Mouse (Mus musculus) heart, embryonic 15.5 days (tissue): ENCODE data around the gene Sema3a. TPM values are rescaled to one million over a fixed set of nuclear protein-coding genes. Genes with fewer than 3 reads are reported as not detected.
"Not testable (repeated sequence)": the region's sequence is repeated elsewhere in the genome, so short reads cannot be mapped to it uniquely, and the experiment has no call there.

ENCODE experiments used
- ATAC-seq: fragments of 200-750 bp; cut with Nextera tagmentation; replicated peaks from 2 replicates; pipeline ENCODE4 v1.8.0; 2017; ENCODE audit warnings: low read depth, moderate TSS enrichment; ENCODE audit not compliant: insufficient number of reproducible peaks, insufficient read depth, low FRiP score
- H3K27ac ChIP-seq: fragments of 300-500 bp; sonication (generic); 2 replicates; pipeline ENCODE4 v1.5.1; 2015; ENCODE audit warnings: mild to moderate bottlenecking, inconsistent platforms
- H3K27me3 ChIP-seq: fragments of 300-500 bp; sonication (generic); 2 replicates; pipeline ENCODE4 v1.6.1; 2015; ENCODE audit warnings: inconsistent platforms
- H3K36me3 ChIP-seq: fragments of 300-500 bp; sonication (generic); 2 replicates; pipeline ENCODE4 v1.6.1; 2015; ENCODE audit warnings: mild to moderate bottlenecking, inconsistent platforms
- H3K4me1 ChIP-seq: fragments of 300-500 bp; sonication (generic); replicated peaks from 2 replicates; pipeline ENCODE4 v1.6.1; 2015; ENCODE audit warnings: inconsistent platforms
- H3K4me2 ChIP-seq: fragments of 300-500 bp; sonication (generic); 2 replicates; pipeline ENCODE4 v1.6.1; 2015; ENCODE audit warnings: inconsistent platforms, mild to moderate bottlenecking, moderate library complexity
- H3K4me3 ChIP-seq: fragments of 300-500 bp; sonication (generic); 2 replicates; pipeline ENCODE4 v1.5.1; 2015; ENCODE audit warnings: mild to moderate bottlenecking, inconsistent platforms
- H3K9ac ChIP-seq: fragments of 300-500 bp; sonication (generic); 2 replicates; pipeline ENCODE4 v1.6.1; 2015; ENCODE audit warnings: mild to moderate bottlenecking, inconsistent platforms
- H3K9me3 ChIP-seq: fragments of 300-500 bp; sonication (generic); replicated peaks from 2 replicates; pipeline ENCODE4 v1.6.1; 2016; ENCODE audit warnings: inconsistent platforms
- WGBS: fragments of 180-500 bp; shearing (Covaris S2); methylation state at CpG from one replicate; pipeline ENCODE4 v1.1.7; 2015; ENCODE audit warnings: mixed read lengths; 5-methylcytosine and 5-hydroxymethylcytosine counted together
- polyA plus RNA-seq: library from polyadenylated mRNA; unstranded; fragments of >200 nt; fragmentation: Nextera tagmentation; extraction: Ambion mirVana; gene quantifications from 2 replicates; pipeline ENCODE4 v1.2.1, GENCODE M21; 2015

The Sema3a gene
- polyA plus RNA-seq, 1 experiment from 2014 or later = 8.2 TPM

- no peak overlapping the region for H3K27ac ChIP-seq
- no peaks in the 10 kb centered on the region for H3K36me3 ChIP-seq
- H3K27me3 ChIP-seq = no peaks in the 10 kb centered on the region
- no peaks in the 10 kb centered on the region for H3K9me3 ChIP-seq
- no peak overlapping the region for H3K9ac ChIP-seq
- ATAC-seq = no peak
- WGBS = 88% methylated on average over 1 of the region's 1 CpGs
- no peak overlapping the region for H3K4me3 ChIP-seq
- peaks cover 23% of the 10 kb centered on the region for H3K4me1 ChIP-seq
- H3K4me2 ChIP-seq = no peak overlapping the region
Measured at GRCm38 (mm10) chr5:13550953-13551352, 425.7 kb downstream of the Sema3a start.

GRCm38 (mm10) chr5:13557257-13557656 lies 432.0 kb downstream of the Sema3a start:
- Histone ChIP-seq H3K9ac (no peak overlapping the region), H3K9me3 (no peaks in the 10 kb centered on the region), H3K27ac (no peak overlapping the region), H3K4me2 (no peak overlapping the region), H3K4me3 (no peak overlapping the region), H3K4me1 (no peaks in the 10 kb centered on the region), H3K27me3 (no peaks in the 10 kb centered on the region), H3K36me3 (no peaks in the 10 kb centered on the region)
- WGBS = 70% methylated on average over 4 of the region's 4 CpGs
- ATAC-seq = no peak

- no peaks in the 10 kb centered on the region for H3K9me3 ChIP-seq
- no peaks in the 10 kb centered on the region for H3K36me3 ChIP-seq
- WGBS = 83% methylated on average over 3 of the region's 3 CpGs
- no peak overlapping the region for H3K4me3 ChIP-seq
- H3K4me1 ChIP-seq = no peaks in the 10 kb centered on the region
- no peaks in the 10 kb centered on the region for H3K27me3 ChIP-seq
- H3K27ac ChIP-seq = no peak overlapping the region
- H3K9ac ChIP-seq = no peak overlapping the region
- ATAC-seq = no peak
- H3K4me2 ChIP-seq = no peak overlapping the region
Measured at GRCm38 (mm10) chr5:13573867-13574266, 448.7 kb downstream of the Sema3a start.

GRCm38 (mm10) chr5:13579123-13579522 lies 453.9 kb downstream of the Sema3a start:
- ATAC-seq = no peak
- Histone ChIP-seq H3K4me3 (no peak overlapping the region), H3K9ac (no peak overlapping the region), H3K4me2 (no peak overlapping the region), H3K36me3 (no peaks in the 10 kb centered on the region), H3K27me3 (no peaks in the 10 kb centered on the region), H3K9me3 (no peaks in the 10 kb centered on the region), H3K27ac (no peak overlapping the region), H3K4me1 (no peaks in the 10 kb centered on the region; the same call in 1 of the 2 replicates)
- 89% methylated on average over 2 of the region's 2 CpGs for WGBS

- Histone ChIP-seq H3K27ac (no peak overlapping the region), H3K27me3 (no peaks in the 10 kb centered on the region), H3K9ac (no peak overlapping the region), H3K36me3 (no peaks in the 10 kb centered on the region), H3K4me3 (no peak overlapping the region), H3K9me3 (no peaks in the 10 kb centered on the region), H3K4me2 (no peak overlapping the region), H3K4me1 (no peaks in the 10 kb centered on the region; the same call in 1 of the 2 replicates)
- no peak for ATAC-seq
Measured at GRCm38 (mm10) chr5:13585559-13586207, 460.5 kb downstream of the Sema3a start.

- H3K27me3 ChIP-seq = no peaks in the 10 kb centered on the region
- WGBS = 82% methylated on average over 2 of the region's 2 CpGs
- no peak overlapping the region for H3K4me2 ChIP-seq
- no peaks in the 10 kb centered on the region for H3K4me1 ChIP-seq
- no peak overlapping the region for H3K4me3 ChIP-seq
- ATAC-seq = no peak
- H3K36me3 ChIP-seq = no peaks in the 10 kb centered on the region
- H3K27ac ChIP-seq = no peak overlapping the region
- no peak overlapping the region for H3K9ac ChIP-seq
- H3K9me3 ChIP-seq = no peaks in the 10 kb centered on the region
Measured at GRCm38 (mm10) chr5:13594422-13594821, 469.2 kb downstream of the Sema3a start.

- no peaks in the 10 kb centered on the region for H3K9me3 ChIP-seq
- no peaks in the 10 kb centered on the region for H3K27me3 ChIP-seq
- WGBS = 84% methylated on average over 1 of the region's 1 CpGs
- H3K4me1 ChIP-seq = no peaks in the 10 kb centered on the region
- H3K4me3 ChIP-seq = no peak overlapping the region
- no peak overlapping the region for H3K9ac ChIP-seq
- H3K27ac ChIP-seq = no peak overlapping the region
- no peaks in the 10 kb centered on the region for H3K36me3 ChIP-seq
- H3K4me2 ChIP-seq = no peak overlapping the region
- no peak for ATAC-seq
Measured at GRCm38 (mm10) chr5:13611631-13612030, 486.4 kb downstream of the Sema3a start.

GRCm38 (mm10) chr5:13612088-13612487 lies 486.9 kb downstream of the Sema3a start:
- H3K27me3 ChIP-seq = no peaks in the 10 kb centered on the region

GRCm38 (mm10) chr5:13614575-13614974 lies 489.4 kb downstream of the Sema3a start:
- not testable (repeated sequence) for H3K4me2 ChIP-seq, H3K36me3 ChIP-seq, H3K27ac ChIP-seq, H3K4me1 ChIP-seq, ATAC-seq, H3K27me3 ChIP-seq, H3K9ac ChIP-seq, H3K4me3 ChIP-seq, H3K9me3 ChIP-seq
- WGBS = 72% methylated on average over 7 of the region's 7 CpGs

More at GRCm38 (mm10) chr5:13612088-13612487, 486.9 kb downstream of the Sema3a start:
- H3K9ac ChIP-seq = no peak overlapping the region
- no peaks in the 10 kb centered on the region for H3K4me1 ChIP-seq
- no peaks in the 10 kb centered on the region for H3K36me3 ChIP-seq
- WGBS = 63% methylated on average over 2 of the region's 2 CpGs
- H3K9me3 ChIP-seq = no peaks in the 10 kb centered on the region
- no peak overlapping the region for H3K27ac ChIP-seq
- H3K4me2 ChIP-seq = no peak overlapping the region
- H3K4me3 ChIP-seq = no peak overlapping the region
- ATAC-seq = no peak

- Histone ChIP-seq H3K4me1 (no peaks in the 10 kb centered on the region), H3K36me3 (no peaks in the 10 kb centered on the region), H3K27me3 (no peaks in the 10 kb centered on the region), H3K27ac (no peak overlapping the region), H3K4me3 (no peak overlapping the region), H3K9me3 (no peaks in the 10 kb centered on the region), H3K9ac (no peak overlapping the region), H3K4me2 (no peak overlapping the region)
- WGBS = 62% methylated on average over 2 of the region's 2 CpGs
- no peak for ATAC-seq
Measured at GRCm38 (mm10) chr5:13615907-13616306, 490.7 kb downstream of the Sema3a start.

- 68% methylated on average over 7 of the region's 7 CpGs for WGBS
- Histone ChIP-seq H3K36me3 (no peaks in the 10 kb centered on the region), H3K4me3 (no peak overlapping the region), H3K27ac (no peak overlapping the region), H3K27me3 (no peaks in the 10 kb centered on the region), H3K4me1 (no peaks in the 10 kb centered on the region), H3K9ac (no peak overlapping the region), H3K4me2 (no peak overlapping the region), H3K9me3 (no peaks in the 10 kb centered on the region)
- ATAC-seq = no peak
Measured at GRCm38 (mm10) chr5:13622578-13622977, 497.4 kb downstream of the Sema3a start.

- H3K9ac ChIP-seq = no peak overlapping the region
- H3K27ac ChIP-seq = no peak overlapping the region
- H3K4me3 ChIP-seq = no peak overlapping the region
- H3K27me3 ChIP-seq = no peaks in the 10 kb centered on the region; the same call in 1 of the 2 replicates
- no peaks in the 10 kb centered on the region for H3K36me3 ChIP-seq
- WGBS = 36% methylated on average over 5 of the region's 5 CpGs
- ATAC-seq = no peak
- H3K9me3 ChIP-seq = no peaks in the 10 kb centered on the region
- no peak overlapping the region for H3K4me2 ChIP-seq
- peaks cover 4% of the 10 kb centered on the region; the same call in 1 of the 2 replicates for H3K4me1 ChIP-seq
Measured at GRCm38 (mm10) chr5:13624754-13625153, 499.5 kb downstream of the Sema3a start.
